Mouse (Mus musculus) spleen, adult 18-20 months (tissue): Measurements from ENCODE around the gene H2-DMa.
A peak's percentile ranks its signal among the peaks of the same experiment; 100 is the strongest.

Experiments used
- DNase-seq, 2 experiments: peaks; one replicate each; pipeline ENCODE4 v3.0.0; 2022; ENCODE audit warnings: mixed read lengths in 2 of 2

H2-DMa gene

GRCm38 (mm10) chr17:34106555-34106954 is 12.8 kb upstream of the H2-DMa start:
- no peak for DNase-seq

GRCm38 (mm10) chr17:34107109-34107867 is 12.1 kb upstream of the H2-DMa start:
- no peak for DNase-seq

- DNase-seq = no peak
Measured at GRCm38 (mm10) chr17:34108460-34108859, 10.9 kb upstream of the H2-DMa start.

- no peak for DNase-seq
Measured at GRCm38 (mm10) chr17:34109038-34109805, 10.1 kb upstream of the H2-DMa start.

GRCm38 (mm10) chr17:34109806-34110195 is 9.5 kb upstream of the H2-DMa start:
- DNase-seq = no peak

GRCm38 (mm10) chr17:34110309-34110708 is 9.0 kb upstream of the H2-DMa start:
- no peak for DNase-seq

GRCm38 (mm10) chr17:34114114-34114513 is 5.2 kb upstream of the H2-DMa start:
- DNase-seq = no peak

GRCm38 (mm10) chr17:34116736-34117370 is 2.5 kb upstream of the H2-DMa start:
- DNase-seq = no peak

GRCm38 (mm10) chr17:34117421-34118112 is 1.8 kb upstream of the H2-DMa start:
- DNase-seq = no peak

- DNase-seq = peak; percentile 47 to 57
Measured at GRCm38 (mm10) chr17:34118113-34118872, 1.0 kb upstream of the H2-DMa start.

GRCm38 (mm10) chr17:34118873-34119248 is 480 bp upstream of the H2-DMa start:
- DNase-seq = no peak

GRCm38 (mm10) chr17:34120180-34120723 is 911 bp downstream of the H2-DMa start:
- DNase-seq = peak; percentile 81

GRCm38 (mm10) chr17:34120814-34121171 is 1.5 kb downstream of the H2-DMa start:
- DNase-seq = peak; percentile 74 to 80

GRCm38 (mm10) chr17:34121172-34121878 is 2.0 kb downstream of the H2-DMa start:
- DNase-seq = peak; percentile 61 to 67

- no peak for DNase-seq
Measured at GRCm38 (mm10) chr17:34121879-34122187, 2.5 kb downstream of the H2-DMa start.

GRCm38 (mm10) chr17:34122188-34122984 is 3.0 kb downstream of the H2-DMa start, which contains the start of gene Brd2:
TSS of gene Brd2 (minus strand) at chr17:34122634.
- peak; percentile 95 to 98 for DNase-seq

GRCm38 (mm10) chr17:34123111-34123510 is 3.8 kb downstream of the H2-DMa start:
- no peak for DNase-seq

GRCm38 (mm10) chr17:34123518-34123917 is 4.2 kb downstream of the H2-DMa start:
- DNase-seq = no peak

GRCm38 (mm10) chr17:34124649-34125048 is 5.3 kb downstream of the H2-DMa start:
- DNase-seq = no peak

GRCm38 (mm10) chr17:34126826-34127420 is 7.6 kb downstream of the H2-DMa start:
- no peak for DNase-seq
